Mouse (Mus musculus) embryonic facial prominence, embryonic 15.5 days (tissue): Measurements from ENCODE around the gene Vps36. TPM values are rescaled to one million over a fixed set of nuclear protein-coding genes. Genes with fewer than 3 reads are reported as not detected.

ENCODE experiments used
- ATAC-seq: fragments of 200-750 bp; cut with Nextera tagmentation; 2 replicates; pipeline ENCODE4 v1.8.0; 2017; ENCODE audit warnings: low read depth, moderate TSS enrichment; ENCODE audit not compliant: insufficient number of reproducible peaks, low FRiP score, low TSS enrichment
- H3K27ac ChIP-seq: fragments of 300-500 bp; sonication (generic); replicated peaks from 2 replicates; pipeline ENCODE4 v1.5.1; 2015; ENCODE audit warnings: mild to moderate bottlenecking, inconsistent platforms
- H3K27me3 ChIP-seq: fragments of 300-500 bp; sonication (generic); 2 replicates; pipeline ENCODE4 v1.6.1; 2015; ENCODE audit warnings: inconsistent platforms
- H3K36me3 ChIP-seq: fragments of 300-500 bp; sonication (generic); 2 replicates; pipeline ENCODE4 v1.6.1; 2015; ENCODE audit warnings: mild to moderate bottlenecking, inconsistent platforms
- H3K4me1 ChIP-seq: fragments of 300-500 bp; sonication (generic); 2 replicates; pipeline ENCODE4 v1.6.1; 2015; ENCODE audit warnings: inconsistent platforms
- H3K4me2 ChIP-seq: fragments of 300-500 bp; sonication (generic); replicated peaks from 2 replicates; pipeline ENCODE4 v1.6.1; 2015; ENCODE audit warnings: mild to moderate bottlenecking, inconsistent platforms
- H3K4me3 ChIP-seq: fragments of 300-500 bp; sonication (generic); replicated peaks from 2 replicates; pipeline ENCODE4 v1.5.1; 2015; ENCODE audit warnings: mild to moderate bottlenecking, inconsistent platforms
- H3K9ac ChIP-seq: fragments of 300-500 bp; sonication (generic); 2 replicates; pipeline ENCODE4 v1.6.1; 2015; ENCODE audit warnings: inconsistent platforms
- H3K9me3 ChIP-seq: fragments of 300-500 bp; sonication (generic); replicated peaks from 2 replicates; pipeline ENCODE4 v1.6.1; 2016; ENCODE audit warnings: inconsistent platforms
- WGBS: fragments of 180-500 bp; shearing (Covaris S2); methylation state at CpG from one replicate; pipeline ENCODE4 v1.1.7; 2015; 5-methylcytosine and 5-hydroxymethylcytosine counted together
- polyA plus RNA-seq: library from polyadenylated mRNA; unstranded; fragments of >200 nt; fragmentation: Nextera tagmentation; extraction: Ambion mirVana; gene quantifications from 2 replicates; pipeline ENCODE4 v1.2.1, GENCODE M21; 2015

Vps36 gene
- 36.6 and 38.5 TPM in 2 replicates for polyA plus RNA-seq

DNA sequence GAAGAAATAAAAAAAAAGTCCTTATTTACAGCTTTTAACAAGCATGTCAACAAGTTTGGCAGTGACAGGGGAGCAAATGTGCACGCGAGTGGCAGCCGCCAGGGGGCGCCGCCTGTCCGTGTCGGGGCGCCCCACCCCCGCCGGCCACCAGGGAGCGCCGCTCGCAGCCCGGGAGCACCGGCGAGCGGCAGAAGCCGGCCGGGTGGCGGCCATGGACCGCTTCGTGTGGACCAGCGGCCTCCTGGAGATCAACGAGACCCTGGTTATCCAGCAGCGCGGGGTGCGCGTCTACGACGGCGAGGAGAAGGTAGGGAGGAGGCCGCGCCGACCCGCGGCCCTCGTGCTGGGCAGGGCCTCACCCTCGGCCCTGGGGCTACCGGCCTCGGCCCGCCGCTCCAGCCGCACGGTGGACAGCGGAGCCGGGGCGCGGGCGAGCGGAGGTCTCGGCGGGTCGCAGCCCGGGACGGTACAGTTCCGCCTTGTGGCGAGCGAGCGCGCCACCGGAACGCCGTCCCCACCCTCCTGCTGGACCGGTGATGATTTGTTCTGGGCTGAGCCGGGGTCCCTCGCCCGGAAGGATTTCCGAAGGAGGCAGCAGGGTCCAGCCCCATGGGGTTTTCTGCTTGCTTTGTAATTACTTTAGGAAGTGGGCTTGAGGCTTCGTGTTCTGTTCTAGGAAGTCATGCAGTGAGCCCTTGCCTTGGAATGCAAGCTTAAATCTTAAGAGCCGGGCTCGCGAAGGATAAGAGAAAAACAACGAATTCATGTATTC, at the start of gene Vps36:
TSS of gene Vps36 (plus strand) at position 150 of the 772 bp plus-strand sequence.
- Histone ChIP-seq H3K9ac (peak within 1 kb of the TSS; percentile 91), H3K27me3 (no peaks in the 10 kb centered on the region), H3K4me3 (peak within 1 kb of the TSS; percentile 83), H3K9me3 (no peaks in the 10 kb centered on the region), H3K4me1 (peaks cover 13% of the 10 kb centered on the region), H3K4me2 (peak within 1 kb of the TSS; percentile 58), H3K27ac (peak within 1 kb of the TSS; percentile 98), H3K36me3 (no peaks in the 10 kb centered on the region)
- WGBS: under 1% methylated on average over 73 of the region's 73 CpGs
- peak; percentile 94 for ATAC-seq

DNA sequence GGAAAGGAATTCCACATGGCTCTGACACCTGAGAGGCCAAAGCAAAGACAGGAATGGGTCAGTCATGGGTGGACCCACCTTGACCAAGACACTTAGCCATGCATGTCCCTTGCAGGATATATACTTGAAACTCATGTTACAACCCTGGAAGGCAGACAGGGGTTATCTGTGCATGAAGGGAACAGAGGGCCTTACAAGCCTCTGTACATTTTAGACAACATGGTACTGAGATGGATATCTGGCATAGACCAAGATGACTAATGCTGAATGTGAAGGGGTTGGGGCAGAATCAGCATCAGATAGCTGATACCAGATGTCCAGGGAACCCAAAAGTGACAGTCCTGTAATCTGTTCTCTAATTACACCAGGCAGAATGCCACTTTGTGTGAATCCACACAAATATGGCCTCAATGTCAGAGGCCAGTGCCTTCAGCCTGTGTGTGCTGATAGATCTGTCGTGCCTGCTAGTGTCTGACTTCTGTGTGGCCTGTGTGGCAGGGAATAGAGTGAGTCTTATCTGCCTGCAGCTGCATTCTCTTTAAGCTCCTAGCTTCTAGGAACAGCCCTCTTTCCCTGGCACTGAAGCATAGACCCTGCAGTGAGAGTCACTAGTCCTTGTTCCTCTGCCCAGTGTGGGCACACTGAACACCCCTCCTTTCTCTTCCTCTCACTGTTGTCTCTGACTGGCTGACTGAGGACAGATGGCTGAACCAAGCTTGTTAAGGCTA, 48.7 kb upstream of the Vps36 start:
- Histone ChIP-seq H3K4me1 (no peaks in the 10 kb centered on the region), H3K4me3 (no peak overlapping the region), H3K9ac (no peak overlapping the region), H3K27ac (no peak overlapping the region), H3K36me3 (peaks cover 2% of the 10 kb centered on the region; the same call in 1 of the 2 replicates), H3K4me2 (no peak overlapping the region), H3K27me3 (no peaks in the 10 kb centered on the region), H3K9me3 (no peaks in the 10 kb centered on the region)
- ATAC-seq: no peak
- WGBS: 61% methylated on average over 1 of the region's 1 CpGs

DNA sequence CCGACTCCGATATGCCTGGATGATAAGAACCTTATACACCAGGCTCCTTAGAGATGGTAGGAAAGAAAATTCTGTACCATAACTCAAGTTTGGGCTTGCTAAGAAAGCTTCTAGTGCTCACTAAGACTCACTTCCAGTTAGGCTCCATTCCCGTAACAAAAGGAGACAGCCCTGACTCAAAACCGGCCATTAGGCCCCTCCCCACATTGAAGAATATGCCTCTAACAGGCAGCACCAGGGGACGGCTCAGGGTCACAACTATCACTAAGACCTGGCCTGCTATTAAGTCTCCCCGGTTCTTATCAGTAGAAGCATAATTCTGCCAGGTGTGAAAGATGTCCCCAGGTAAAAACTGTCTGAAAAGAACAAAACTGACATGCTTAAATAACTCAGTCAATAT, 46.8 kb upstream of the Vps36 start:
- H3K4me1 ChIP-seq: no peaks in the 10 kb centered on the region
- H3K27ac ChIP-seq: no peak overlapping the region
- no peaks in the 10 kb centered on the region for H3K9me3 ChIP-seq
- ATAC-seq: no peak
- H3K4me2 ChIP-seq: no peak overlapping the region
- H3K36me3 ChIP-seq: peaks cover 2% of the 10 kb centered on the region; the same call in 1 of the 2 replicates
- H3K27me3 ChIP-seq: no peaks in the 10 kb centered on the region
- no peak overlapping the region for H3K9ac ChIP-seq
- no peak overlapping the region for H3K4me3 ChIP-seq
- WGBS: 74% methylated on average over 6 of the region's 6 CpGs

DNA sequence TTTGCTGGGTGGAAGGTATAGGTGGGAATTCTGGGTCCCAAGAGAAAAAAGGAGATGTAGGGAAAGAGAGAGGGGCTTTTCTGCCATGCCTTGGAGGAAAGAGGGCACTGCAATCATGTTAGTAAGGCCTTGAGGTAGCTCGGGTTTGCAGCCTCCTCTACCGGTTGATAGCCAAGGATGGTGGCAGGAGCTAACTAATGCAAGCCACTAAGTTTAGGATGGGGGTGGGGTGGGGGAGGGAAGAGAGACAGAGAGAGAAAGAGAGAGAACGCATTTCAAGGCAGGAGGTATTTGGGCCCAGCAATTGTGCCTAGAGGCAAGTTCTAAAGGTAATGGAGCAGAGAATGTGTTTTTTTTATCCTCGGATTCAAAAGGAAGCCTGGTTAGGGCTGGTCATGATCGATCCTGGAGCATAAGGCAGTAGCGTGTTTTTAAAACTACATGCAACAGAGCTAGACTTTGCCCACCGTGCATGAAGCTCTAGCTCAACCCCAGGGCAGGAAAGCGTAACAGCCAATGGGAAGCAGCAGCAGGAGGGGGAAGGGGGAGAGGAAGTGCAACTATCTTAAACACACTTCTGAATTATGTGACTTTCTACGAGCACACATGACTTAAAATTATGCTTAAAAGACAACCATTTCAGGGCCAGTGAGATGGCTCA, 44.8 kb upstream of the Vps36 start:
- Histone ChIP-seq H3K4me1 (no peaks in the 10 kb centered on the region), H3K27me3 (no peaks in the 10 kb centered on the region), H3K9ac (no peak overlapping the region), H3K36me3 (no peaks in the 10 kb centered on the region; the same call in 1 of the 2 replicates), H3K9me3 (no peaks in the 10 kb centered on the region), H3K4me2 (no peak overlapping the region), H3K27ac (no peak overlapping the region), H3K4me3 (no peak overlapping the region)
- ATAC-seq: no peak
- 66% methylated on average over 9 of the region's 9 CpGs for WGBS

DNA sequence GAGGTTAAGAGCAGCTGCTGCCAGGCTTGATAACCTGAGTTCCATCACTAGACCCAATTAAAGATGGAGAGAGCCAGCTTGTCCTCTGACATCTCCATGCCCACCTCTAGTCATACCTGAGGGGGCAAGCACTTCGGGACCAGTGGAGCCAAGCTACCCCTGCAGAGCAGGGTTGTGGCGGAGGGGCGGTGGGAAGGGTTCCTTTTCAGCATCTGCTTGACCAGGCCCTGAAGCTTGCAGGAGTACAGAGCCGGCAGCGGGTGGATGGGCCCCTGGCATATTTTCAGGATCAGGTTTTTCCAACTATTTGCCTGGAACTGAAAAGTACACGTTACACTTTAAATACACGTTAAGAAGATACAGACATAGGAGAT, 44.3 kb upstream of the Vps36 start:
- Histone ChIP-seq H3K4me2 (no peak overlapping the region), H3K27me3 (no peaks in the 10 kb centered on the region), H3K9me3 (no peaks in the 10 kb centered on the region), H3K9ac (no peak overlapping the region), H3K4me1 (no peaks in the 10 kb centered on the region), H3K36me3 (no peaks in the 10 kb centered on the region; the same call in 1 of the 2 replicates), H3K4me3 (no peak overlapping the region), H3K27ac (no peak overlapping the region)
- 92% methylated on average over 7 of the region's 7 CpGs for WGBS
- ATAC-seq: no peak

DNA sequence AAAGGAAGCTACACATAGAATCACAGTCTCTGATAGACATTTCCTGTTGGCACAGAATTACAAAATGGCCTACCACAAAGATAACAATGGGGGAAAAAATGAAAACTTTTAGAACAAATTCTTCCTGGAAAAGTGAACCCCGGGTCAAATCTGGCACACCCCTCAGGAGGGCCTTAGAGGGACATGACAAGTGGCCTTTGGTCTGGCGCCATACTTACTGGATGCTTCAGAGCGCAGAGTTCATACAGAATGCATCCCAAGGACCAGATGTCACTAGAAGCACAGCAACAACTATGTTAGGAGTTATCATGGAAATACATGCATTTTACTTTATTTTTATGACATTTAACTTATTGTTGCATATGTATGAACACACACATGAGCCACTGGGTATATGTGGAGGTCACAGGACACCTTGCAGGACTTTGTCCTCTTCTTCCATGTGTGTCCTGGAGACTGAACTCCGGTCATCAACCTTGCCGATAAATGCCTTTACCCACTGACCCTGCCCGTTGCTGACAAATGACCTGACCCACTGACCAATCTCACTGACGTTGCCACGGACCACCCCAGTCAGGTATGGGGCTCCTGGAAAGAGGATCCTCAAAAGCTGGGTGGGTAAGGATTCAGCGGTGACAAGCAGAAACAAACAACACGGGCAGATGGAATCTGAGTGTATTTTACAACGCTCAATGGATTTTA, 42.8 kb upstream of the Vps36 start:
- ATAC-seq: no peak
- Histone ChIP-seq H3K4me1 (no peaks in the 10 kb centered on the region), H3K27me3 (no peaks in the 10 kb centered on the region), H3K27ac (no peak overlapping the region), H3K9ac (no peak overlapping the region), H3K9me3 (no peaks in the 10 kb centered on the region), H3K4me3 (no peak overlapping the region), H3K36me3 (no peaks in the 10 kb centered on the region), H3K4me2 (no peak overlapping the region)
- WGBS: 88% methylated on average over 11 of the region's 11 CpGs

DNA sequence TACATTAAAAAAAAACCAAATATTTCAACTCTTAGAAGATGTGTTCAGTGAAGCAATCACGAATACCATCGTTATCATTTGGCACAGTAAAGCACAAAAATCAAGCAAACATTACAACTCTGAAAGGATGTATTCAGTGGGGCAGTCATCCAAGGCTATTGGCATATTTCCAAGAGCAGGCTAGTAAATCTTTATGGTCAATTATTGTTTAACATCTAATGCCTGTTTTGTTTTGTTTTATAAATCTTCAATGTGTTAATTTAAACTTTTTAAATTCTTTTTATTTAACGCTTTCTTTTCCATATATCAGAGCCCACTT, 42.3 kb upstream of the Vps36 start:
- Histone ChIP-seq H3K4me1 (no peaks in the 10 kb centered on the region), H3K27me3 (no peaks in the 10 kb centered on the region), H3K27ac (no peak overlapping the region), H3K36me3 (no peaks in the 10 kb centered on the region), H3K4me3 (no peak overlapping the region), H3K9ac (no peak overlapping the region), H3K9me3 (no peaks in the 10 kb centered on the region), H3K4me2 (no peak overlapping the region)
- no peak for ATAC-seq
- WGBS: 72% methylated on average over 3 of the region's 3 CpGs

DNA sequence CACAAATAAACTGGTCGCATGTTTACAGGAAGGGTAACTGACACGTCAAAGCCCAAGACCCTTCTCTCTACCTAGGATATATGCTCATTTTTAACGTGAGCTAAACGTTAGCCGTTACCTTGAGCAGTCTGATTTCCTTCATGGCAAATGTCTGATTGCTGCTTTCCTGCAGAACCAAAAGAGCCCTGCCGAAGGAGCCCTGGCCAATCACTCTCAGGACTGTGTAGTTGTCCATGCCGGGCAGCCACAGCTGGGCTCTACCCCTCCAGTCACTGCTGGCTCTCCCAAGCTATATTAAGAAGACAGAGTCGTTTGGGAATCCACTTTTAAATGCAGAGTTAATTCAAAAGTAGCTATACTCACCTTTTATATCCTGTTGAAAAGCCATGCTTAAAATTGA, 30.4 kb upstream of the Vps36 start:
- Histone ChIP-seq H3K9ac (no peak overlapping the region), H3K27me3 (no peaks in the 10 kb centered on the region), H3K36me3 (peaks cover 12% of the 10 kb centered on the region), H3K4me1 (peaks cover 6% of the 10 kb centered on the region; the same call in 1 of the 2 replicates), H3K27ac (no peak overlapping the region), H3K9me3 (no peaks in the 10 kb centered on the region), H3K4me3 (no peak overlapping the region), H3K4me2 (no peak overlapping the region)
- ATAC-seq: no peak
- 79% methylated on average over 8 of the region's 8 CpGs for WGBS

DNA sequence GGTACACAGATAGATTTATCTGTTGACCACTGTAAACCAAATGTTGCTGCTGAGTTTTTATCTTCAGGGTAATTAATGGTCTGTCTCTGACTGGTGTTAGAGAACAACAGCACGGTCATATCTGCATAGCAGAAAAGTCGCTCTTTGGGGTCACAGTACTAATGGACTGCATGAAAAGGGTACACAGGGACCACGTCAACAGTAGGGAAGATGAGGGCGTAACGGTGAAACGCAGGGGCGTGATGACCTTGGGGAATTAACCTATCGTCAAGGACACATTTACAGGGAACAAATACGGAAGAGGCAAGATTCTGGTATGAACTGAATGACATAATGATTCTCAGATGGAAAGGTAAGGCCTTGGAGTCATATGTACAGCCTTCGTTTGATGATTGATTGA, 28.2 kb upstream of the Vps36 start:
- Histone ChIP-seq H3K4me2 (no peak overlapping the region), H3K27ac (no peak overlapping the region), H3K4me3 (no peak overlapping the region), H3K36me3 (peaks cover 17% of the 10 kb centered on the region), H3K4me1 (peaks cover 6% of the 10 kb centered on the region; the same call in 1 of the 2 replicates), H3K9me3 (no peaks in the 10 kb centered on the region), H3K27me3 (no peaks in the 10 kb centered on the region), H3K9ac (no peak overlapping the region)
- WGBS: 79% methylated on average over 10 of the region's 10 CpGs
- no peak for ATAC-seq

DNA sequence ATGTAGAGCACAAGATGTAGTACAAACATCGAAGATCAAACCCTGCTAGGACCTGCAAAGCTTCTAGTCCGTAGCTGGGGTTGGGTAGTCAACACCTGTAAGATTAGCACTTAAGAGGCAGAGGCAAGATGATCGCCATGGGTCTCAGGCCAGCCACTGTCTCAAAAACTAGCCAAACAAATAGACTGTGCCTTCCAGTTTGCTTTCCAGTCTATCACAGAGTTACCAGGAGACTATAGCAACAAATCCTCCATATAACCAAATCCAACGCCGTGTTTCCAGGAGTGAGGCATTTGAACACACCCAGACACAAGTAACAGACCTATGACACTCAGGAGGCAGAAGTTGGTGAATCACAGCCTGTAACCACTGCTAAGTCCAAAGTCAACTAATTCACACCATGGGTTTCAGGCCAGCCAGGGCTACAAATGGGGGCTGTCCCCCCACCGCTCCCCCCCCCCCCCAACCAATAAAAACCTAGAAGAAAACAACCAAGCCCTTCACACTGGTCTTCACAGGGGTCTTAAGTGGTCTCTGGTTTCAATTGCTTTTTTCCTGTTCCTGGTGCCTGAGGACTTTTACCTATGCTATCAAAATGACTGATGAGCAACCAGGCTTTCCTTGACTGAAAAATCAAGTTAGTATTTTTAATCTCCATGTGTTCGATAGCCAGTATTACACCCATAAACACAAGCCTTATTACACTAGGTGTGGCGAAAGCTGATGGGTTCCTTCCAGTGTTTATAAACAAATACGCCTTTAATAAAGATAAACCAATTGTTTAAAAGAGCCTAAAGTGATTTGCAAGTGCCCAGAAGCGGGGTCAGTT, 27.1 kb upstream of the Vps36 start:
- peak overlapping the region; percentile 57 for H3K4me3 ChIP-seq
- H3K27ac ChIP-seq: peak overlapping the region; percentile 58
- H3K9me3 ChIP-seq: no peaks in the 10 kb centered on the region
- peak; percentile 29; the same call in 1 of the 2 replicates for ATAC-seq
- peaks cover 6% of the 10 kb centered on the region; the same call in 1 of the 2 replicates for H3K4me1 ChIP-seq
- peak overlapping the region; percentile 28 for H3K9ac ChIP-seq
- peaks cover 13% of the 10 kb centered on the region for H3K36me3 ChIP-seq
- H3K27me3 ChIP-seq: no peaks in the 10 kb centered on the region
- peak overlapping the region; percentile 56 for H3K4me2 ChIP-seq
- WGBS: 55% methylated on average over 10 of the region's 10 CpGs
